Mouse (Mus musculus) CH12.LX (cell line): Measurements from ENCODE around the gene Adamtsl3. TPM values are rescaled to one million over a fixed set of nuclear protein-coding genes. Genes with fewer than 3 reads are reported as not detected.

Experiments
- DNase-seq: peaks from one replicate; pipeline ENCODE4 v3.0.0-alpha.2; 2013; ENCODE audit errors: extremely low read depth
- H3K27ac ChIP-seq: 2 replicates; pipeline ENCODE4 v1.5.1; 2012; ENCODE audit warnings: low read depth, mild to moderate bottlenecking, control low read depth, moderate library complexity; ENCODE audit not compliant: insufficient read depth
- H3K27me3 ChIP-seq: replicated peaks from 2 replicates; pipeline ENCODE3; 2012; ENCODE audit warnings: inconsistent platforms
- H3K36me3 ChIP-seq, 2 experiments: replicated peaks in 1 of 2; 2 replicates each; pipeline versions ENCODE3 to v1.6.1; 2012; ENCODE audit warnings: inconsistent platforms in 1 of 2, low read length in 1 of 2, mild to moderate bottlenecking in 1 of 2, mixed read lengths in 1 of 2, moderate library complexity in 1 of 2; ENCODE audit not compliant: control insufficient read depth in 1 of 2, insufficient read depth in 1 of 2
- H3K4me1 ChIP-seq, 2 experiments: 2 replicates each; pipeline ENCODE4 v1.6.1; 2012; ENCODE audit warnings: inconsistent platforms in 1 of 2, moderate library complexity in 1 of 2; ENCODE audit not compliant: insufficient read depth in 2 of 2, control insufficient read depth in 1 of 2
- H3K4me2 ChIP-seq: 2 replicates; pipeline ENCODE4 v1.6.1; 2012; ENCODE audit warnings: low read depth, mild to moderate bottlenecking, control low read depth; ENCODE audit not compliant: poor library complexity, insufficient read depth, severe bottlenecking
- H3K4me3 ChIP-seq, 3 experiments: fragments of 150-350 bp in 1 of 3; sonication (generic) in 1 of 3; replicated peaks in 1 of 3; 2 replicates each; pipeline versions ENCODE3 to v1.5.1; 2011 to 2012; ENCODE audit warnings: low read depth in 2 of 3, low read length in 2 of 3, mild to moderate bottlenecking in 2 of 3, moderate library complexity in 2 of 3, control low read depth in 1 of 3, improper control_type of control experiment in 1 of 3, inconsistent platforms in 1 of 3, mixed read lengths in 1 of 3; ENCODE audit not compliant: poor library complexity in 1 of 3
- H3K79me2 ChIP-seq: replicated peaks from 2 replicates; pipeline ENCODE4 v1.6.1; 2012; ENCODE audit warnings: mild to moderate bottlenecking, moderate library complexity; ENCODE audit not compliant: control insufficient read depth, poor library complexity, insufficient read depth, severe bottlenecking; ENCODE audit errors: extremely low read depth
- H3K9ac ChIP-seq: 2 replicates; pipeline ENCODE4 v1.6.1; 2012; ENCODE audit warnings: low read depth, mild to moderate bottlenecking, control low read depth, moderate library complexity; ENCODE audit not compliant: insufficient read depth
- H3K9me3 ChIP-seq: replicated peaks from 2 replicates; pipeline ENCODE3; 2012; ENCODE audit warnings: low read length, inconsistent platforms, mixed read lengths
- BHLHE40 ChIP-seq: IDR thresholded peaks from 2 replicates; pipeline ENCODE4 v1.6.1; 2011; ENCODE audit warnings: mild to moderate bottlenecking, low read depth, low read length, improper control_type of control experiment
- CHD2 ChIP-seq: IDR thresholded peaks from 2 replicates; pipeline ENCODE4 v1.6.1; 2011; ENCODE audit warnings: low read length, improper control_type of control experiment
- CTCF ChIP-seq, 2 experiments: IDR thresholded peaks in 1 of 2; conservative IDR thresholded peaks in 1 of 2; 2 replicates each; pipeline ENCODE4 v1.5.1; 2011 to 2012; ENCODE audit warnings: low read depth in 2 of 2, low read length in 2 of 2, improper control_type of control experiment in 1 of 2, inconsistent platforms in 1 of 2, mild to moderate bottlenecking in 1 of 2, moderate library complexity in 1 of 2
- ELF1 ChIP-seq: IDR thresholded peaks from 2 replicates; pipeline ENCODE4 v1.6.1; 2014; ENCODE audit warnings: low read depth, mild to moderate bottlenecking, inconsistent platforms, low read length, improper control_type of control experiment
- HCFC1 ChIP-seq: IDR thresholded peaks from 2 replicates; pipeline ENCODE4 v1.6.1; 2012; ENCODE audit warnings: low read depth, mild to moderate bottlenecking, inconsistent platforms, low read length, improper control_type of control experiment
- IRF4 ChIP-seq: IDR thresholded peaks from 2 replicates; pipeline ENCODE4 v1.6.1; 2014; ENCODE audit warnings: low read depth, mild to moderate bottlenecking, inconsistent platforms, low read length, improper control_type of control experiment
- JUND ChIP-seq: conservative IDR thresholded peaks from 2 replicates; pipeline ENCODE4 v1.6.1; 2011; ENCODE audit warnings: low read depth, low read length, improper control_type of control experiment
- MAFK ChIP-seq: IDR thresholded peaks from 2 replicates; pipeline ENCODE4 v1.6.1; 2011; ENCODE audit warnings: low read length, improper control_type of control experiment; ENCODE audit not compliant: insufficient replicate concordance
- MXI1 ChIP-seq: IDR thresholded peaks from 2 replicates; pipeline ENCODE4 v1.6.1; 2011; ENCODE audit warnings: mild to moderate bottlenecking, low read depth, low read length, improper control_type of control experiment
- MYC ChIP-seq: IDR thresholded peaks from 2 replicates; pipeline ENCODE4 v1.6.1; 2011; ENCODE audit warnings: low read depth, mild to moderate bottlenecking, improper control_type of control experiment, low read length
- NELFE ChIP-seq: IDR thresholded peaks from 2 replicates; pipeline ENCODE4 v1.6.1; 2011; ENCODE audit warnings: low read depth, low read length, improper control_type of control experiment
- NRF1 ChIP-seq: IDR thresholded peaks from 2 replicates; pipeline ENCODE4 v1.6.1; 2014; ENCODE audit warnings: low read depth, mild to moderate bottlenecking, inconsistent platforms, low read length, improper control_type of control experiment, moderate library complexity
- RAD21 ChIP-seq: IDR thresholded peaks from 2 replicates; pipeline ENCODE4 v1.6.1; 2011; ENCODE audit warnings: low read depth, mild to moderate bottlenecking, low read length, improper control_type of control experiment, moderate library complexity
- RCOR1 ChIP-seq: conservative IDR thresholded peaks from 2 replicates; pipeline ENCODE4 v1.6.1; 2012; ENCODE audit warnings: low read depth, mild to moderate bottlenecking, inconsistent platforms, low read length, improper control_type of control experiment
- SIN3A ChIP-seq: IDR thresholded peaks from 2 replicates; pipeline ENCODE4 v1.6.1; 2012; ENCODE audit warnings: low read length, improper control_type of control experiment, inconsistent platforms
- SMC3 ChIP-seq: IDR thresholded peaks from 2 replicates; pipeline ENCODE4 v1.6.1; 2011; ENCODE audit warnings: low read depth, low read length, improper control_type of control experiment
- TBP ChIP-seq: conservative IDR thresholded peaks from 2 replicates; pipeline ENCODE4 v1.6.1; 2011; ENCODE audit warnings: low read depth, low read length, improper control_type of control experiment
- USF1 ChIP-seq: IDR thresholded peaks from 2 replicates; pipeline ENCODE4 v1.6.1; 2014; ENCODE audit warnings: low read depth, mild to moderate bottlenecking, inconsistent platforms, low read length, improper control_type of control experiment
- ZC3H11A ChIP-seq: IDR thresholded peaks from 2 replicates; pipeline ENCODE4 v1.6.1; 2012; ENCODE audit warnings: low read depth, mild to moderate bottlenecking, inconsistent platforms, low read length, improper control_type of control experiment
- ZKSCAN1 ChIP-seq: IDR thresholded peaks from 2 replicates; pipeline ENCODE4 v1.6.1; 2012; ENCODE audit warnings: low read depth, inconsistent platforms, low read length, improper control_type of control experiment, borderline replicate concordance
- ZMIZ1 ChIP-seq: IDR thresholded peaks from 2 replicates; pipeline ENCODE4 v1.6.1; 2012; ENCODE audit warnings: low read depth, mild to moderate bottlenecking, inconsistent platforms, low read length, improper control_type of control experiment
- ZNF384 ChIP-seq: IDR thresholded peaks from 2 replicates; pipeline ENCODE4 v1.6.1; 2012; ENCODE audit warnings: low read depth, low read length, improper control_type of control experiment, inconsistent platforms
- dilution Hi-C: fragments of 300-500 bp; cut with MboI; formaldehyde crosslinking; loops from 2 replicates; pipeline ENCODE4 v1.14.3; 2020; ENCODE audit warnings: low sequenced_read_pairs; ENCODE audit not compliant: extremely low pct_unique_long_range_greater_than_20kb, extremely low pct_ligation_motif_present
- in situ Hi-C: fragments of 300-500 bp; cut with MboI; formaldehyde crosslinking; loops from 3 replicates; pipeline ENCODE4 v1.14.3; 2019; ENCODE audit warnings: low sequenced_read_pairs, low pct_ligation_motif_present, low pct_unique_long_range_greater_than_20kb, mixed read lengths
- polyA plus RNA-seq: library from polyadenylated mRNA; unstranded; fragments of >175 nt; gene quantifications from 2 replicates; pipeline ENCODE4 v1.2.1, GENCODE M21; 2012; ENCODE audit warnings: low read depth; ENCODE audit not compliant: insufficient read length
- total RNA-seq, 2 experiments: library from RNA; depleted of rRNA; stranded (reverse); fragments of 300-350 nt in 1 of 2; fragments of >200 nt in 1 of 2; gene quantifications; 2 replicates each; pipeline ENCODE4 v1.2.3; 2012 to 2014

Adamtsl3 gene
- total and polyA plus RNA-seq, 3 experiments, result not detected

GRCm38 (mm10) chr7:82580007-82580406, 244.5 kb downstream of the Adamtsl3 start:
- no peaks in the 10 kb centered on the region for H3K27me3 ChIP-seq
- DNase-seq, result no peak
- no peak for TF ChIP-seq CHD2
- TF ChIP-seq ZMIZ1, result no peak
- no peak for TF ChIP-seq NELFE
- no peak for TF ChIP-seq MXI1
- no peak for TF ChIP-seq ELF1
- TF ChIP-seq, all 38 proteins: peak for 0
- no peak overlapping the region for H3K9ac ChIP-seq
- dilution Hi-C loops, result no loop called here
- no peaks in the 10 kb centered on the region for H3K79me2 ChIP-seq
- H3K4me2 ChIP-seq, result no peak overlapping the region
- H3K4me1 ChIP-seq, result no peaks in the 10 kb centered on the region
- no peaks in the 10 kb centered on the region for H3K36me3 ChIP-seq
- in situ Hi-C loops, result no loop called here
- no peak overlapping the region for H3K4me3 ChIP-seq
- no peak overlapping the region for H3K27ac ChIP-seq
- H3K9me3 ChIP-seq, result no peaks in the 10 kb centered on the region

GRCm38 (mm10) chr7:82581802-82582201, 246.3 kb downstream of the Adamtsl3 start:
- in situ Hi-C loops (no loop called here), dilution Hi-C loops (no loop called here)
- Histone ChIP-seq H3K36me3 (no peaks in the 10 kb centered on the region), H3K27me3 (no peaks in the 10 kb centered on the region), H3K27ac (no peak overlapping the region), H3K4me3 (no peak overlapping the region), H3K4me2 (peak overlapping the region; percentile 13; the same call in 1 of the 2 replicates), H3K9ac (no peak overlapping the region), H3K9me3 (no peaks in the 10 kb centered on the region), H3K4me1 (no peaks in the 10 kb centered on the region), H3K79me2 (no peaks in the 10 kb centered on the region)
- TF ChIP-seq CTCF (conservative IDR thresholded peaks at IDR 0.05 in 1 of 2, IDR thresholded peaks at IDR 0.05 in 1 of 2; ENCODE audit: low read depth in 2 of 2, low read length in 2 of 2) (peak in 1 of 2 experiments; percentile 29; a peak in 2 of 4 replicates), RAD21 (peak; percentile 2), TBP (no peak), ZNF384 (no peak)
- DNase-seq, result peak; percentile 10

- no peaks in the 10 kb centered on the region for H3K4me1 ChIP-seq
- H3K79me2 ChIP-seq, result no peaks in the 10 kb centered on the region
- no peak overlapping the region for H3K9ac ChIP-seq
- dilution Hi-C loops, result no loop called here
- no peak for TF ChIP-seq TBP
- TF ChIP-seq SIN3A, result no peak
- no peak for TF ChIP-seq HCFC1
- no peak for TF ChIP-seq CHD2
- TF ChIP-seq MAFK, result no peak
- no peak for TF ChIP-seq IRF4
- TF ChIP-seq JUND, result no peak
- TF ChIP-seq RCOR1, result no peak
- TF ChIP-seq SMC3, result no peak
- TF ChIP-seq NRF1, result no peak
- TF ChIP-seq USF1, result no peak
- TF ChIP-seq BHLHE40, result no peak
- no peak for TF ChIP-seq CTCF (conservative IDR thresholded peaks at IDR 0.05 in 1 of 2, IDR thresholded peaks at IDR 0.05 in 1 of 2; ENCODE audit: low read depth in 2 of 2, low read length in 2 of 2)
- TF ChIP-seq MYC, result no peak
- no peak for TF ChIP-seq NELFE
- no peak for TF ChIP-seq ZKSCAN1
- no peak for TF ChIP-seq MXI1
- no peak for TF ChIP-seq ZC3H11A
- TF ChIP-seq ZNF384, result no peak
- TF ChIP-seq ELF1, result no peak
- TF ChIP-seq, all 38 proteins: peak for 0
- Histone ChIP-seq H3K4me3 (no peak overlapping the region), H3K27me3 (no peaks in the 10 kb centered on the region), H3K36me3 (no peaks in the 10 kb centered on the region), H3K9me3 (no peaks in the 10 kb centered on the region), H3K27ac (no peak overlapping the region), H3K4me2 (no peak overlapping the region)
- in situ Hi-C loops, result no loop called here
- no peak for DNase-seq
Observed at GRCm38 (mm10) chr7:82582534-82582933, 247.0 kb downstream of the Adamtsl3 start.
